Mouse (Mus musculus) MEL (cell line): Measurements from ENCODE around the gene Ctrc. TPM values are rescaled to one million over a fixed set of nuclear protein-coding genes. Genes with fewer than 3 reads are reported as not detected.
A peak's percentile ranks its signal among the peaks of the same experiment; 100 is the strongest.

Experiments used
- DNase-seq: peaks from one replicate; pipeline ENCODE4 v3.0.0; 2011; ENCODE audit warnings: low read depth, low spot score
- H3K27ac ChIP-seq: 2 replicates; pipeline ENCODE4 v1.5.1; 2012; ENCODE audit warnings: low read depth, mild to moderate bottlenecking, control low read depth, low read length, moderate library complexity; ENCODE audit not compliant: control insufficient read depth
- H3K27me3 ChIP-seq, 2 experiments: fragments of 150-350 bp in 1 of 2; sonication (generic) in 1 of 2; 2 replicates each; pipeline ENCODE4 v1.6.1; 2012; ENCODE audit warnings: low read length in 2 of 2, mild to moderate bottlenecking in 2 of 2, improper control_type of control experiment in 1 of 2, moderate library complexity in 1 of 2; ENCODE audit not compliant: insufficient read depth in 2 of 2, control insufficient read depth in 1 of 2
- H3K36me3 ChIP-seq, 2 experiments: 2 replicates each; pipeline ENCODE4 v1.6.1; 2012 to 2014; ENCODE audit warnings: low read length in 2 of 2, improper control_type of control experiment in 1 of 2, inconsistent platforms in 1 of 2, mild to moderate bottlenecking in 1 of 2; ENCODE audit not compliant: insufficient read depth in 2 of 2, control insufficient read depth in 1 of 2
- H3K4me1 ChIP-seq, 2 experiments: fragments of 150-350 bp in 1 of 2; sonication (generic) in 1 of 2; 2 replicates each; pipeline ENCODE4 v1.6.1; 2012; ENCODE audit warnings: low read length in 2 of 2, improper control_type of control experiment in 1 of 2, mild to moderate bottlenecking in 1 of 2; ENCODE audit not compliant: insufficient read depth in 2 of 2, control insufficient read depth in 1 of 2
- H3K4me3 ChIP-seq, 2 experiments: fragments of 150-350 bp in 1 of 2; sonication (generic) in 1 of 2; 2 replicates each; pipeline ENCODE4 v1.5.1; 2012; ENCODE audit warnings: low read depth in 2 of 2, low read length in 2 of 2, mild to moderate bottlenecking in 2 of 2, moderate library complexity in 2 of 2, control low read depth in 1 of 2, improper control_type of control experiment in 1 of 2; ENCODE audit not compliant: control insufficient read depth in 1 of 2, insufficient read depth in 1 of 2
- H3K79me2 ChIP-seq: 2 replicates; pipeline ENCODE4 v1.6.1; 2012; ENCODE audit warnings: mild to moderate bottlenecking, low read length, moderate library complexity; ENCODE audit not compliant: control insufficient read depth, poor library complexity, insufficient read depth
- H3K9ac ChIP-seq: 2 replicates; pipeline ENCODE4 v1.6.1; 2012; ENCODE audit warnings: low read depth, mild to moderate bottlenecking, control low read depth, low read length, moderate library complexity; ENCODE audit not compliant: control insufficient read depth, poor library complexity, severe bottlenecking
- H3K9me3 ChIP-seq: fragments of 150-350 bp; sonication (generic); replicated peaks from 2 replicates; pipeline ENCODE4 v1.6.1; 2012; ENCODE audit warnings: mild to moderate bottlenecking, low read length, improper control_type of control experiment, moderate library complexity; ENCODE audit not compliant: insufficient read depth
- BHLHE40 ChIP-seq: IDR thresholded peaks from 2 replicates; pipeline ENCODE4 v1.6.1; 2012; ENCODE audit warnings: low read depth, mild to moderate bottlenecking, inconsistent platforms, low read length, improper control_type of control experiment, borderline replicate concordance
- CHD1 ChIP-seq: IDR thresholded peaks from 2 replicates; pipeline ENCODE4 v1.6.1; 2012; ENCODE audit warnings: low read depth, mild to moderate bottlenecking, inconsistent platforms, low read length, improper control_type of control experiment
- CHD2 ChIP-seq: IDR thresholded peaks from 2 replicates; pipeline ENCODE4 v1.6.1; 2011; ENCODE audit warnings: low read length, improper control_type of control experiment
- CTCF ChIP-seq, 3 experiments: IDR thresholded peaks in 2 of 3; conservative IDR thresholded peaks in 1 of 3; 2 replicates each; pipeline ENCODE4 v1.5.1; 2011 to 2012; ENCODE audit warnings: low read length in 3 of 3, low read depth in 2 of 3, mild to moderate bottlenecking in 2 of 3, improper control_type of control experiment in 1 of 3, inconsistent platforms in 1 of 3, mixed read lengths in 1 of 3, moderate library complexity in 1 of 3; ENCODE audit not compliant: control insufficient read depth in 1 of 3, insufficient read depth in 1 of 3, poor library complexity in 1 of 3, severe bottlenecking in 1 of 3
- E2F4 ChIP-seq: IDR thresholded peaks from 2 replicates; pipeline ENCODE4 v1.6.1; 2011; ENCODE audit warnings: low read depth, low read length, improper control_type of control experiment, borderline replicate concordance
- ELF1 ChIP-seq: IDR thresholded peaks from 2 replicates; pipeline ENCODE4 v1.6.1; 2014; ENCODE audit warnings: low read depth, mild to moderate bottlenecking, inconsistent platforms, low read length, improper control_type of control experiment, moderate library complexity
- EP300 ChIP-seq, 2 experiments: IDR thresholded peaks; 2 replicates each; pipeline ENCODE4 v1.6.1; 2011; ENCODE audit warnings: improper control_type of control experiment in 2 of 2, low read length in 2 of 2, low read depth in 1 of 2, mild to moderate bottlenecking in 1 of 2
- GABPA ChIP-seq: IDR thresholded peaks from 2 replicates; pipeline ENCODE4 v1.6.1; 2012; ENCODE audit warnings: low read depth, mild to moderate bottlenecking, inconsistent platforms, low read length, improper control_type of control experiment, moderate library complexity
- GATA1 ChIP-seq: IDR thresholded peaks from 2 replicates; pipeline ENCODE4 v1.6.1; 2011; ENCODE audit warnings: low read depth, low read length, improper control_type of control experiment
- MAX ChIP-seq: IDR thresholded peaks from 2 replicates; pipeline ENCODE4 v1.6.1; 2011; ENCODE audit warnings: low read length, improper control_type of control experiment
- MXI1 ChIP-seq: IDR thresholded peaks from 2 replicates; pipeline ENCODE4 v1.6.1; 2011; ENCODE audit warnings: mild to moderate bottlenecking, low read depth, low read length, improper control_type of control experiment
- MYB ChIP-seq: IDR thresholded peaks from 2 replicates; pipeline ENCODE4 v1.6.1; 2011; ENCODE audit warnings: mild to moderate bottlenecking, low read depth, low read length, improper control_type of control experiment
- MYC ChIP-seq: IDR thresholded peaks from 2 replicates; pipeline ENCODE4 v1.6.1; 2011; ENCODE audit warnings: low read depth, mild to moderate bottlenecking, low read length, improper control_type of control experiment, moderate library complexity
- NELFE ChIP-seq: IDR thresholded peaks from 2 replicates; pipeline ENCODE4 v1.6.1; 2011; ENCODE audit warnings: low read depth, low read length, improper control_type of control experiment
- POLR2AphosphoS2 ChIP-seq: IDR thresholded peaks from 2 replicates; pipeline ENCODE4 v1.6.1; 2011; ENCODE audit warnings: low read length, improper control_type of control experiment
- POLR2AphosphoS5 ChIP-seq: IDR thresholded peaks from 2 replicates; pipeline ENCODE4 v1.6.1; 2012; ENCODE audit warnings: low read depth, borderline replicate concordance, mild to moderate bottlenecking, inconsistent platforms, low read length, moderate library complexity, mixed read lengths
- RAD21 ChIP-seq: IDR thresholded peaks from 2 replicates; pipeline ENCODE4 v1.6.1; 2011; ENCODE audit warnings: mild to moderate bottlenecking, low read depth, low read length, improper control_type of control experiment
- SIN3A ChIP-seq: IDR thresholded peaks from 2 replicates; pipeline ENCODE4 v1.6.1; 2012; ENCODE audit warnings: low read length, improper control_type of control experiment, inconsistent platforms
- SMC3 ChIP-seq: IDR thresholded peaks from 2 replicates; pipeline ENCODE4 v1.6.1; 2011; ENCODE audit warnings: low read depth, low read length, improper control_type of control experiment
- TAL1 ChIP-seq: IDR thresholded peaks from 2 replicates; pipeline ENCODE4 v1.6.1; 2012; ENCODE audit warnings: mild to moderate bottlenecking, inconsistent platforms, low read length, moderate library complexity, mixed read lengths
- TCF12 ChIP-seq: IDR thresholded peaks from 2 replicates; pipeline ENCODE4 v1.6.1; 2014; ENCODE audit warnings: low read depth, mild to moderate bottlenecking, inconsistent platforms, low read length, improper control_type of control experiment, moderate library complexity
- USF2 ChIP-seq, 2 experiments: IDR thresholded peaks; 2 replicates each; pipeline ENCODE4 v1.6.1; 2011 to 2012; ENCODE audit warnings: improper control_type of control experiment in 2 of 2, low read length in 2 of 2, borderline replicate concordance in 1 of 2, inconsistent platforms in 1 of 2, low read depth in 1 of 2, mild to moderate bottlenecking in 1 of 2; ENCODE audit not compliant: insufficient read depth in 1 of 2
- ZC3H11A ChIP-seq: IDR thresholded peaks from 2 replicates; pipeline ENCODE4 v1.6.1; 2012; ENCODE audit warnings: low read depth, mild to moderate bottlenecking, inconsistent platforms, low read length, improper control_type of control experiment
- ZNF384 ChIP-seq: IDR thresholded peaks from 2 replicates; pipeline ENCODE4 v1.6.1; 2012; ENCODE audit warnings: low read depth, mild to moderate bottlenecking, inconsistent platforms, low read length, improper control_type of control experiment
- polyA plus RNA-seq, 2 experiments: library from polyadenylated mRNA; stranded (reverse) in 1 of 2; unstranded in 1 of 2; fragments of >175 nt in 1 of 2; fragments of >200 nt in 1 of 2; gene quantifications; 2 replicates each; pipeline versions ENCODE4 v1.2.1 to v1.2.4; 2012; ENCODE audit warnings: low replicate concordance in 2 of 2, low read depth in 1 of 2; ENCODE audit not compliant: insufficient read length in 2 of 2, insufficient read depth in 1 of 2, missing spikeins in 1 of 2
- total RNA-seq: library from RNA; depleted of rRNA; stranded (reverse); fragments of 300-350 nt; gene quantifications from 2 replicates; pipeline ENCODE4 v1.2.3, GENCODE M21; 2012

The Ctrc gene
- total and polyA plus RNA-seq, 3 experiments: not detected

- Histone ChIP-seq H3K27ac (no peak overlapping the region), H3K4me1 (no peaks in the 10 kb centered on the region), H3K36me3 (no peaks in the 10 kb centered on the region), H3K9me3 (no peaks in the 10 kb centered on the region), H3K9ac (no peak overlapping the region), H3K79me2 (no peaks in the 10 kb centered on the region), H3K27me3 (no peaks in the 10 kb centered on the region), H3K4me3 (no peak overlapping the region)
- no peak for DNase-seq
- TF ChIP-seq MAX: no peak
- TF ChIP-seq MYB: no peak
- no peak for TF ChIP-seq ZNF384
- no peak for TF ChIP-seq POLR2AphosphoS2
- TF ChIP-seq SIN3A: no peak
- no peak for TF ChIP-seq MXI1
- TF ChIP-seq ELF1: no peak
- TF ChIP-seq GATA1: no peak
- TF ChIP-seq POLR2AphosphoS5: no peak
- no peak for TF ChIP-seq TCF12
- TF ChIP-seq RAD21: no peak
These were observed 12.3 kb upstream of the Ctrc start for GRCm38 (mm10) chr4:141858501-141858900.

- Histone ChIP-seq H3K9ac (no peak overlapping the region), H3K36me3 (no peaks in the 10 kb centered on the region), H3K9me3 (no peaks in the 10 kb centered on the region), H3K79me2 (no peaks in the 10 kb centered on the region), H3K27me3 (no peaks in the 10 kb centered on the region), H3K4me1 (no peaks in the 10 kb centered on the region), H3K27ac (no peak overlapping the region), H3K4me3 (no peak overlapping the region)
- DNase-seq: peak; percentile 79
- no peak for TF ChIP-seq GABPA
- no peak for TF ChIP-seq E2F4
- TF ChIP-seq SIN3A: no peak
- peak; percentile 42 for TF ChIP-seq ZC3H11A
- TF ChIP-seq MYC: no peak
- peak; percentile 89 to 96 (median 91) for TF ChIP-seq CTCF (IDR thresholded peaks at IDR 0.05 in 2 of 3, conservative IDR thresholded peaks at IDR 0.05 in 1 of 3; ENCODE audit: control insufficient read depth in 1 of 3, insufficient read depth in 1 of 3, low read depth in 2 of 3, low read length in 3 of 3, poor library complexity in 1 of 3, severe bottlenecking in 1 of 3)
- TF ChIP-seq USF2 (IDR thresholded peaks at IDR 0.05; ENCODE audit: borderline replicate concordance in 1 of 2, insufficient read depth in 1 of 2, low read depth in 1 of 2, low read length in 2 of 2): no peak
- TF ChIP-seq CHD1: no peak
- no peak for TF ChIP-seq BHLHE40
- TF ChIP-seq SMC3: peak; percentile 72
- TF ChIP-seq NELFE: no peak
- TF ChIP-seq EP300 (IDR thresholded peaks at IDR 0.05; ENCODE audit: low read depth in 1 of 2, low read length in 2 of 2): no peak
- peak; percentile 82 for TF ChIP-seq RAD21
- no peak for TF ChIP-seq CHD2
- no peak for TF ChIP-seq TAL1
These were observed 11.3 kb upstream of the Ctrc start for GRCm38 (mm10) chr4:141857422-141857930.
